Mouse (Mus musculus) forebrain, embryonic 11.5 days (tissue): ENCODE measurements around the gene Aox2. TPM values are rescaled to one million over a fixed set of nuclear protein-coding genes. Genes with fewer than 3 reads are reported as not detected.

Source experiments
- ATAC-seq: fragments of 200-750 bp; cut with Nextera tagmentation; replicated peaks from 2 replicates; pipeline ENCODE4 v1.8.0; 2017; ENCODE audit warnings: moderate TSS enrichment; ENCODE audit not compliant: low FRiP score
- DNase-seq: peaks from one replicate; pipeline ENCODE4 v3.0.0-alpha.2; 2017; ENCODE audit warnings: low spot score
- H3K27ac ChIP-seq: fragments of 300-500 bp; sonication (generic); 2 replicates; pipeline ENCODE4 v1.5.1; 2014; ENCODE audit warnings: low read depth, low read length
- H3K27me3 ChIP-seq: fragments of 300-500 bp; sonication (generic); 2 replicates; pipeline ENCODE4 v1.6.1; 2014; ENCODE audit warnings: mild to moderate bottlenecking, low read length, mixed read lengths; ENCODE audit not compliant: control insufficient read depth, insufficient read depth
- H3K36me3 ChIP-seq: fragments of 300-500 bp; sonication (generic); 2 replicates; pipeline ENCODE4 v1.6.1; 2014; ENCODE audit warnings: mild to moderate bottlenecking, low read length, moderate library complexity, mixed read lengths; ENCODE audit not compliant: control insufficient read depth, insufficient read depth
- H3K4me1 ChIP-seq: fragments of 300-500 bp; sonication (generic); replicated peaks from 2 replicates; pipeline ENCODE4 v1.6.1; 2014; ENCODE audit warnings: low read length, mixed read lengths; ENCODE audit not compliant: control insufficient read depth, insufficient read depth
- H3K4me2 ChIP-seq: fragments of 300-500 bp; sonication (generic); 2 replicates; pipeline ENCODE4 v1.6.1; 2014; ENCODE audit warnings: low read depth, mild to moderate bottlenecking, low read length, moderate library complexity, mixed read lengths; ENCODE audit not compliant: severe bottlenecking
- H3K4me3 ChIP-seq: fragments of 300-500 bp; sonication (generic); 2 replicates; pipeline ENCODE4 v1.5.1; 2014; ENCODE audit warnings: low read depth, low read length
- H3K9ac ChIP-seq: fragments of 300-500 bp; sonication (generic); 2 replicates; pipeline ENCODE4 v1.6.1; 2014; ENCODE audit warnings: low read length
- H3K9me3 ChIP-seq: fragments of 300-500 bp; sonication (generic); 2 replicates; pipeline ENCODE4 v1.6.1; 2016; ENCODE audit warnings: low read length, mixed read lengths; ENCODE audit not compliant: control insufficient read depth
- WGBS: fragments of 180-500 bp; shearing (Covaris S2); extraction: QIAGEN DNeasy Blood & Tissue Kit; methylation state at CpG from one replicate; pipeline ENCODE4 v1.1.7; 2014; 5-methylcytosine and 5-hydroxymethylcytosine counted together
- polyA plus RNA-seq: library from polyadenylated mRNA; unstranded; fragments of >200 nt; fragmentation: Nextera tagmentation; extraction: Ambion mirVana; gene quantifications from 2 replicates; pipeline ENCODE4 v1.2.1, GENCODE M21; 2014

Gene Aox2
- polyA plus RNA-seq, 1 experiment from 2014 or later, result not detected

DNA sequence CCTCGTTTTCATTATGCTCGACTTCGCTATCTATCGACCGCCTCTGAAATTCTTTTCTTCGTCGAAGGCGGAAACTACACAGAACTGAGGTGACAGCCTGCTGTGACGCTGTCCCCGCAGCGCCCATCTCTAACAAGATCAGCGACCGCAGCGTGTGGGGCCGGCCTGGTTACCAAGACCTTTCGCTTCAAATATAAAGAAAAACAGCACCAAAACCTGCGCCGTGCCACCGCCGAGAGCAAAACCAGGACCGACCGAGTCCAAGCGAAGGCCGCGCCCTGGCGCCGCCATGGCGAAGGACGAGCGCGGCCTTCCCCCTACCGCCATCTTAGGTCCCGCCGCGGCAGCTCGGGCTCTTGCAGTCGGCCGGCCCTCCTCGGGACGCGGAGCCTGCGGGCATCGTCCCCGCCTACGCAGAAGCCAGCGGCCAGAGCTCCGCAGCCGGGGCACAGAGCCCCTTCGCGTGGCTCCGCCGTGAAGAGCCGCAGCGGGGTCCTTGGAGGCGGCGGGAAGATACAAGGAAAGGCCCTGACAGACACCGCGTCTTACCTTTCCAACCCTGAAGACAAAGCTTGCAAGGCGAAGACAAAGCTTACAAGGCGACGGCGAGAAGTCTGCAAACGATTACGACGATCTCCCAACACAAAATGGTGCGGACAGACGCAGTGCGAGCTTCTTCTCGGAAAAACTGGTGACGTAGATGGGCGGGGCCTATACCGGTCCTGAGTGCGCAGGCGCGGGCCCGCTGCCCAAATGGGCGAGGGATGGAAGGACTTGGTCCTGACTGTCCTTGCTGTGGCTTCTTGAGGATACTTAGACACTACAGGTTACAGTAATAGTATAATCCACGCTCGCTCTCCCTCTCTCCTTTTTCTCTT, 145.5 kb downstream of the Aox2 start, which contains the start of gene Clk1:
TSS of gene Clk1 (minus strand) at position 696 of the 878 bp plus-strand sequence.
- under 1% methylated on average over 79 of the region's 79 CpGs for WGBS
- ATAC-seq, result peak; percentile 94

DNA sequence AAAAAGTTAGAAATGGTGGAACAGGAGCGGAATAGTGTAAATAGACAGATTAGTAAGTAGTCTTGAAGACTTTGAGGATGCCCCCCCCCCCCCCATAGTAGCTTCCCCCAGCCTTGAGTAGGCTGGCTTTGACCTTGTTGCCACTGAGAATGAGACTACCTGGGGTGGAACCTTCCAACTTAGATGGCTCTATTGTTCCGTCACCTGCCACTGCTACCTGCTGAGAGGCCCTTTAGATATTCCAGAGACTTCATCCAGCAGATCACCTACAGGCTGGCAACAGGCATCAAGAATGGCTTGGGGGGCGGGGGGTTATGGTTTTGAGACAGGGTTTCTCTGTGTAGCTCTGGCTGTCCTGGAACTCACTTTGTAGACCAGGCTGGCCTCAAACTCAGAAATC, 146.4 kb downstream of the Aox2 start:
- H3K36me3 ChIP-seq, result peaks cover 6% of the 10 kb centered on the region; the same call in 1 of the 2 replicates
- ATAC-seq (0 out of 2 replicates have a peak, but pooled peaks have one; percentile 25), DNase-seq (no peak)
- 82% methylated on average over 3 of the region's 3 CpGs for WGBS
- no peak overlapping the region for H3K9ac ChIP-seq
- no peaks in the 10 kb centered on the region; the same call in 1 of the 2 replicates for H3K4me1 ChIP-seq
- no peaks in the 10 kb centered on the region for H3K9me3 ChIP-seq
- H3K27ac ChIP-seq, result no peak overlapping the region
- H3K27me3 ChIP-seq, result no peaks in the 10 kb centered on the region
- no peak overlapping the region for H3K4me3 ChIP-seq
- H3K4me2 ChIP-seq, result no peak overlapping the region

More for the DNA sequence above, 145.5 kb downstream of the Aox2 start, which contains the start of gene Clk1:
- Histone ChIP-seq H3K4me1 (no peaks in the 10 kb centered on the region; the same call in 1 of the 2 replicates), H3K9ac (peak within 1 kb of the TSS; percentile 95), H3K27me3 (no peaks in the 10 kb centered on the region), H3K36me3 (peaks cover 10% of the 10 kb centered on the region; the same call in 1 of the 2 replicates), H3K27ac (peak within 1 kb of the TSS; percentile 92), H3K4me3 (peak within 1 kb of the TSS; percentile 75), H3K4me2 (peak within 1 kb of the TSS; percentile 71), H3K9me3 (no peaks in the 10 kb centered on the region)
- peak; percentile 95 for DNase-seq

Other genes with a start within 250 kb of the Aox2 start
- 0.12 and 0.16 TPM in 2 replicates for gene Aox1, start 248.4 kb upstream of the Aox2 start, polyA plus RNA-seq
- 0.09 TPM in 1 of 2 replicates, not detected in the other for gene Aox3, start 165.2 kb upstream of the Aox2 start, polyA plus RNA-seq
- gene Aox4, start 67.9 kb upstream of the Aox2 start, polyA plus RNA-seq, result 0.07 TPM in 1 of 2 replicates, not detected in the other
- 515 and 551 TPM in 2 replicates for gene Bzw1, start 114.6 kb downstream of the Aox2 start, polyA plus RNA-seq
- 150 and 158 TPM in 2 replicates for gene Clk1, start 145.7 kb downstream of the Aox2 start, polyA plus RNA-seq
- 64.6 and 66.6 TPM in 2 replicates for gene Nif3l1, start 166.8 kb downstream of the Aox2 start, polyA plus RNA-seq
- gene Ppil3, start 167.2 kb downstream of the Aox2 start, polyA plus RNA-seq, result 53.8 and 53.9 TPM in 2 replicates
- gene Orc2, start 226.8 kb downstream of the Aox2 start, polyA plus RNA-seq, result 46.7 and 54.0 TPM in 2 replicates